Mouse (Mus musculus) liver, embryonic 14.5 days (tissue): Measurements from ENCODE around the gene Hint1. TPM values are rescaled to one million over a fixed set of nuclear protein-coding genes. Genes with fewer than 3 reads are reported as not detected.
A peak's percentile ranks its signal among the peaks of the same experiment; 100 is the strongest.

Experiments
- ATAC-seq: fragments of 200-750 bp; cut with Nextera tagmentation; 2 replicates; pipeline ENCODE4 v1.8.0; 2017; ENCODE audit warnings: moderate number of reproducible peaks, mild to moderate bottlenecking, moderate library complexity; ENCODE audit not compliant: insufficient read depth
- DNase-seq, 3 experiments: peaks; one replicate each; pipeline ENCODE4 v3.0.0-alpha.2; 2012 to 2013; ENCODE audit warnings: low read depth in 3 of 3, low spot score in 3 of 3
- H3K27ac ChIP-seq: fragments of 300-500 bp; sonication (generic); 2 replicates; pipeline ENCODE4 v1.5.1; 2014; ENCODE audit warnings: moderate library complexity, mild to moderate bottlenecking, control low read depth, inconsistent platforms
- H3K27me3 ChIP-seq: fragments of 300-500 bp; sonication (generic); 2 replicates; pipeline ENCODE4 v1.6.1; 2014; ENCODE audit warnings: mild to moderate bottlenecking, low read length, moderate library complexity; ENCODE audit not compliant: control insufficient read depth, insufficient read depth
- H3K36me3 ChIP-seq: fragments of 300-500 bp; sonication (generic); replicated peaks from 2 replicates; pipeline ENCODE4 v1.6.1; 2014; ENCODE audit warnings: low read depth; ENCODE audit not compliant: control insufficient read depth, insufficient read depth
- H3K4me1 ChIP-seq, 2 experiments: fragments of 200-500 bp in 1 of 2; fragments of 300-500 bp in 1 of 2; sonication (generic) in 1 of 2; replicated peaks; 2 replicates each; pipeline ENCODE4 v1.6.1; 2012 to 2014; ENCODE audit warnings: antibody characterized with exemption in 1 of 2, inconsistent platforms in 1 of 2, low read length in 1 of 2; ENCODE audit not compliant: control insufficient read depth in 2 of 2, insufficient read depth in 2 of 2
- H3K4me2 ChIP-seq: fragments of 300-500 bp; sonication (generic); 2 replicates; pipeline ENCODE4 v1.6.1; 2014; ENCODE audit warnings: low read depth, mild to moderate bottlenecking, control low read depth, moderate library complexity
- H3K4me3 ChIP-seq, 2 experiments: fragments of 200-500 bp in 1 of 2; fragments of 300-500 bp in 1 of 2; sonication (generic) in 1 of 2; 2 replicates each; pipeline ENCODE4 v1.5.1; 2012 to 2014; ENCODE audit warnings: low read depth in 2 of 2, low read length in 2 of 2, mild to moderate bottlenecking in 2 of 2, control low read depth in 1 of 2, inconsistent platforms in 1 of 2, moderate library complexity in 1 of 2; ENCODE audit not compliant: insufficient read depth in 1 of 2
- H3K9ac ChIP-seq: fragments of 300-500 bp; sonication (generic); replicated peaks from 2 replicates; pipeline ENCODE4 v1.6.1; 2014; ENCODE audit warnings: mild to moderate bottlenecking, control low read depth, moderate library complexity
- H3K9me3 ChIP-seq: fragments of 300-500 bp; sonication (generic); 2 replicates; pipeline ENCODE4 v1.6.1; 2016; ENCODE audit warnings: low read length, mixed read lengths; ENCODE audit not compliant: control insufficient read depth
- CTCF ChIP-seq: IDR thresholded peaks from 2 replicates; pipeline ENCODE4 v1.5.1; 2016; ENCODE audit warnings: antibody characterized with exemption, low read depth, control low read depth
- EP300 ChIP-seq: IDR thresholded peaks from 2 replicates; pipeline ENCODE4 v1.6.1; 2016; ENCODE audit warnings: antibody characterized with exemption, low read depth
- WGBS: fragments of 180-500 bp; shearing (Covaris S2); extraction: QIAGEN DNeasy Blood & Tissue Kit; methylation state at CpG from one replicate; pipeline ENCODE4 v1.1.7; 2014; ENCODE audit not compliant: insufficient replicate concordance; 5-methylcytosine and 5-hydroxymethylcytosine counted together
- polyA plus RNA-seq, 2 experiments: library from polyadenylated mRNA; depleted of rRNA in 1 of 2; stranded (reverse) in 1 of 2; unstranded in 1 of 2; fragments of >200 nt; fragmentation: Nextera tagmentation in 1 of 2; extraction: Ambion mirVana in 1 of 2; gene quantifications; 2 replicates each; pipeline versions ENCODE4 v1.2.1 to v1.2.3; 2012 to 2014

Hint1 gene
- polyA plus RNA-seq, 2 experiments = 330 to 509 TPM

GRCm38 (mm10) chr11:54878893-54879292, 12.7 kb downstream of the Hint1 start:
- TF ChIP-seq EP300 = no peak
- no peak for TF ChIP-seq CTCF
- Histone ChIP-seq H3K4me3 (no peak overlapping the region), H3K36me3 (peaks cover 3% of the 10 kb centered on the region), H3K9me3 (no peaks in the 10 kb centered on the region), H3K9ac (no peak overlapping the region), H3K27me3 (no peaks in the 10 kb centered on the region), H3K27ac (no peak overlapping the region), H3K4me2 (no peak overlapping the region), H3K4me1 (peaks cover 0 to 13% of the 10 kb centered on the region in 2 experiments; a peak in 2 of 4 replicates)
- ATAC-seq (no peak), DNase-seq (no peak)
- 58% methylated on average over 6 of the region's 6 CpGs for WGBS

GRCm38 (mm10) chr11:54879434-54879833, 13.3 kb downstream of the Hint1 start:
- no peak overlapping the region for H3K4me3 ChIP-seq
- DNase-seq = no peak
- ATAC-seq = no peak
- H3K4me1 ChIP-seq = peaks cover 0 to 13% of the 10 kb centered on the region in 2 experiments; a peak in 2 of 4 replicates
- H3K9me3 ChIP-seq = no peaks in the 10 kb centered on the region
- WGBS = 22% methylated on average over 4 of the region's 4 CpGs
- no peaks in the 10 kb centered on the region for H3K27me3 ChIP-seq
- no peak overlapping the region for H3K9ac ChIP-seq
- no peak overlapping the region for H3K27ac ChIP-seq
- TF ChIP-seq CTCF (peak; percentile 59), EP300 (no peak)
- no peaks in the 10 kb centered on the region for H3K36me3 ChIP-seq
- H3K4me2 ChIP-seq = no peak overlapping the region

- ATAC-seq (no peak), DNase-seq (no peak)
- Histone ChIP-seq H3K9ac (no peak overlapping the region), H3K27me3 (no peaks in the 10 kb centered on the region), H3K4me1 (peaks cover 0 to 13% of the 10 kb centered on the region in 2 experiments; a peak in 2 of 4 replicates), H3K27ac (no peak overlapping the region), H3K9me3 (no peaks in the 10 kb centered on the region), H3K4me2 (no peak overlapping the region), H3K36me3 (no peaks in the 10 kb centered on the region), H3K4me3 (no peak overlapping the region)
- WGBS = 28% methylated on average over 10 of the region's 10 CpGs
- TF ChIP-seq EP300 (no peak), CTCF (no peak)
Observed at GRCm38 (mm10) chr11:54879922-54880321, 13.7 kb downstream of the Hint1 start.

GRCm38 (mm10) chr11:54881051-54881474, 14.9 kb downstream of the Hint1 start:
- WGBS = 43% methylated on average over 2 of the region's 2 CpGs
- no peak for DNase-seq

GRCm38 (mm10) chr11:54882671-54883070, 16.5 kb downstream of the Hint1 start:
- WGBS = 48% methylated on average over 8 of the region's 8 CpGs
- no peak for DNase-seq

More at GRCm38 (mm10) chr11:54881051-54881474, 14.9 kb downstream of the Hint1 start:
- no peaks in the 10 kb centered on the region for H3K9me3 ChIP-seq
- H3K4me1 ChIP-seq = peaks cover 0 to 16% of the 10 kb centered on the region in 2 experiments; a peak in 2 of 4 replicates
- no peak overlapping the region for H3K4me3 ChIP-seq
- no peak for TF ChIP-seq EP300
- TF ChIP-seq CTCF = no peak
- no peak overlapping the region for H3K27ac ChIP-seq
- ATAC-seq = 0 out of 2 replicates have a peak, but pooled peaks have one; percentile 28
- H3K4me2 ChIP-seq = no peak overlapping the region
- H3K27me3 ChIP-seq = no peaks in the 10 kb centered on the region
- no peak overlapping the region for H3K9ac ChIP-seq
- H3K36me3 ChIP-seq = no peaks in the 10 kb centered on the region

More at GRCm38 (mm10) chr11:54882671-54883070, 16.5 kb downstream of the Hint1 start:
- no peaks in the 10 kb centered on the region for H3K27me3 ChIP-seq
- H3K4me1 ChIP-seq = peaks cover 0 to 16% of the 10 kb centered on the region in 2 experiments; a peak in 2 of 4 replicates
- TF ChIP-seq CTCF (peak; percentile 21; the same call in 1 of the 2 replicates), EP300 (no peak)
- H3K9ac ChIP-seq = no peak overlapping the region
- no peaks in the 10 kb centered on the region for H3K36me3 ChIP-seq
- H3K27ac ChIP-seq = no peak overlapping the region
- ATAC-seq = no peak
- no peak overlapping the region for H3K4me3 ChIP-seq
- no peaks in the 10 kb centered on the region for H3K9me3 ChIP-seq
- H3K4me2 ChIP-seq = no peak overlapping the region
